Mouse (Mus musculus): ENCODE results near the gene Nlrc4. TPM values are rescaled to one million over a fixed set of nuclear protein-coding genes. Genes with fewer than 3 reads are reported as not detected.
"Not testable (repeated sequence)": the region's sequence is repeated elsewhere in the genome, so short reads cannot be mapped to it uniquely, and the experiment has no call there.

Gene Nlrc4
- polyA plus RNA-seq, 1 experiment from 2014 or later: 0.25 TPM

DNA sequence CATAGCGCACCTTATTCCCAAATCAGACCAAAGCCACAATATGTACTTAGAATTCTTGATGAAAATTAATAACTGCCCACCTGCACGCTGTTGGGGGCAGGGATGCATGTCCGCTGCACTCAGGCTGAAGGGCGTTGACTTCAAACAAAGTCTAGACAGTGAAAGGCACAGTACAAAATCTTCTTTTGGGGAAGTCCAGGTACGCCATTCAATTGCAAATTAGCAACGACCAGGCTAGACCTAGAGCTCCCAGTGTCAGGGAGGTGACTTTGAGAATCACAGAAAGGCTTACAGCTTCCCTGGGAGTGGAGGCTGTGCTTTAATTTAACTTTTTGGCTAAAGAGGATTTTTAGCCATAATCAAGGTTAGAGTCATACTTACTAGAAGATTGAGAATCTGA is 11.2 kb upstream of the Nlrc4 start:
- H3K27ac ChIP-seq (ENCODE audit: low read length); ATAC-seq; H3K27me3 ChIP-seq (replicated peaks; ENCODE audit: control insufficient read depth, insufficient read depth, low read length); H3K9ac ChIP-seq (replicated peaks; ENCODE audit: low read depth, low read length); H3K9me3 ChIP-seq (ENCODE audit: control insufficient read depth, low read length); H3K36me3 ChIP-seq (ENCODE audit: control insufficient read depth, insufficient read depth); H3K4me1 ChIP-seq (replicated peaks; ENCODE audit: control insufficient read depth, insufficient read depth, low read length); H3K4me2 ChIP-seq (ENCODE audit: low read length); H3K4me3 ChIP-seq (replicated peaks; ENCODE audit: low read length): not testable (repeated sequence)
- 78% methylated on average over 6 of the region's 6 CpGs for whole genome bisulfite sequencing

- H3K4me2 ChIP-seq (ENCODE audit: low read length); H3K27me3 ChIP-seq (replicated peaks; ENCODE audit: control insufficient read depth, insufficient read depth, low read length); H3K4me3 ChIP-seq (replicated peaks; ENCODE audit: low read length); H3K9me3 ChIP-seq (ENCODE audit: control insufficient read depth, low read length); ATAC-seq; H3K27ac ChIP-seq (ENCODE audit: low read length); H3K4me1 ChIP-seq (replicated peaks; ENCODE audit: control insufficient read depth, insufficient read depth, low read length); H3K9ac ChIP-seq (replicated peaks; ENCODE audit: low read depth, low read length); H3K36me3 ChIP-seq (ENCODE audit: control insufficient read depth, insufficient read depth): not testable (repeated sequence)
- WGBS: 85% methylated on average over 2 of the region's 2 CpGs
These were observed 9.0 kb upstream of the Nlrc4 start for GRCm38 (mm10) chr17:74467981-74468380.

GRCm38 (mm10) chr17:74463510-74463909 is 4.6 kb upstream of the Nlrc4 start:
- no peak overlapping the region for H3K4me2 ChIP-seq (ENCODE audit: low read length)
- no peaks in the 10 kb centered on the region for H3K36me3 ChIP-seq (ENCODE audit: control insufficient read depth, insufficient read depth)
- no peak overlapping the region for H3K27ac ChIP-seq (ENCODE audit: low read length)
- H3K27me3 ChIP-seq (replicated peaks; ENCODE audit: control insufficient read depth, insufficient read depth, low read length): no peaks in the 10 kb centered on the region
- no peak for ATAC-seq
- no peaks in the 10 kb centered on the region for H3K9me3 ChIP-seq (ENCODE audit: control insufficient read depth, low read length)
- H3K9ac ChIP-seq (replicated peaks; ENCODE audit: low read depth, low read length): no peak overlapping the region
- H3K4me3 ChIP-seq (replicated peaks; ENCODE audit: low read length): no peak overlapping the region
- H3K4me1 ChIP-seq (replicated peaks; ENCODE audit: control insufficient read depth, insufficient read depth, low read length): no peaks in the 10 kb centered on the region

DNA sequence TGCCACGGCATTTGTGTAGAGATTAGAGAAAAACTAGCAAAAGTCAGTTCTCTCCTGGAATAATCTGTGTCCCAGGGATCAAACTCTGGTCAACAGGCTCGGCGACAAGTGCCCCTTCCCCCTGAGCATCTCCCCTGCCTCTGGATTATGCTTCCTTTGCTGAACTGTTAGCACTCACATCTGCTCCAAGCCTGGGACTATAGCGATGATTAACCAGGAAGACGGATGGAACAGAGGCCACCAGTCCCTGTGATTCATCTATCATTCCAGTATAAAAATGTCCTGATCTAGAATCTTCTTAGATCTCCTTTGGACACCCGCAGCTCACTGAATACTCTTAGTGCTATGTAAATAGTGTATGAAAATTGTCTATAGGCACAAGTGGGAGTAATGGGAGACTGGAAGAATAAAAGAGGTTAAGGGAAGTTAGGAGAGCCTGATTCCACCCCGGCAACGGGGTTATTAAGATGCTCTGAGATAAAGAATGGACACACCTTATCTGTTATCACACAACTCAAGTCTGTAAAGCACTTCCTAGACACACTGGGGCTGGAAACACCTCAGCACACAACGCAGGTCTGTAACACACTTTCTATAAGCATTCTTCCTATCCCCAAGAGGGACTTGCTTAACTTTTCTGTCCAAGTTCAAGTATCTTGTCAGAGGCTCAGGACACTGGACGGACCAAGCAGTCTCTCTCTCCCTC is 817 bp downstream of the Nlrc4 start:
- H3K4me3 ChIP-seq (replicated peaks; ENCODE audit: low read length): no peak overlapping the region
- H3K9me3 ChIP-seq (ENCODE audit: control insufficient read depth, low read length): no peaks in the 10 kb centered on the region
- no peak overlapping the region for H3K9ac ChIP-seq (replicated peaks; ENCODE audit: low read depth, low read length)
- 78% methylated on average over 10 of the region's 10 CpGs for WGBS
- no peaks in the 10 kb centered on the region for H3K4me1 ChIP-seq (replicated peaks; ENCODE audit: control insufficient read depth, insufficient read depth, low read length)
- no peaks in the 10 kb centered on the region for H3K36me3 ChIP-seq (ENCODE audit: control insufficient read depth, insufficient read depth)
- no peak overlapping the region for H3K4me2 ChIP-seq (ENCODE audit: low read length)
- no peak for ATAC-seq
- H3K27me3 ChIP-seq (replicated peaks; ENCODE audit: control insufficient read depth, insufficient read depth, low read length): no peaks in the 10 kb centered on the region
- no peak overlapping the region for H3K27ac ChIP-seq (ENCODE audit: low read length)

DNA sequence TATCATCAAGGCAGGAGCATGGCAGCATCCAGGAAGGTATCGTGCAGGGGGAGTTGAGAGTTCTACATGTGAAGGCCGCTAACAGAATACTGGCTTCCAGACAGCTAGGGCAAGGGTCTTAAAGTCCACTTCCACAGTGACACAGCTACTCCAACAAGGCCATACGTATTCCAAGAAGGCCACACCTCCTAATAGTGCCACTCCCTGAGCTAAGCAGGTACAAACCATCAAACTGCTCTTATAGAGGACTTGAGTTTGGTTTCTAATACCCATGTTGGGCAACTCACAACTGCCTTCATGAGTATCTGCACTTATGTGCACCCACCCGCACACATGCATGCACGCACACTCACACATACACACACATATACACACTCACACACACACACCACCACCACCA is 2.1 kb downstream of the Nlrc4 start:
- ATAC-seq: no peak
- Histone ChIP-seq H3K4me3 (replicated peaks; ENCODE audit: low read length) (no peak overlapping the region), H3K9ac (replicated peaks; ENCODE audit: low read depth, low read length) (no peak overlapping the region), H3K4me1 (replicated peaks; ENCODE audit: control insufficient read depth, insufficient read depth, low read length) (no peaks in the 10 kb centered on the region), H3K27ac (ENCODE audit: low read length) (no peak overlapping the region), H3K36me3 (ENCODE audit: control insufficient read depth, insufficient read depth) (no peaks in the 10 kb centered on the region), H3K27me3 (replicated peaks; ENCODE audit: control insufficient read depth, insufficient read depth, low read length) (no peaks in the 10 kb centered on the region), H3K4me2 (ENCODE audit: low read length) (no peak overlapping the region), H3K9me3 (ENCODE audit: control insufficient read depth, low read length) (no peaks in the 10 kb centered on the region)
- 95% methylated on average over 5 of the region's 5 CpGs for WGBS

GRCm38 (mm10) chr17:74455426-74455825 is 3.5 kb downstream of the Nlrc4 start:
- H3K27me3 ChIP-seq (replicated peaks; ENCODE audit: control insufficient read depth, insufficient read depth, low read length): no peaks in the 10 kb centered on the region
- no peaks in the 10 kb centered on the region for H3K4me1 ChIP-seq (replicated peaks; ENCODE audit: control insufficient read depth, insufficient read depth, low read length)
- no peak for ATAC-seq
- H3K4me2 ChIP-seq (ENCODE audit: low read length): no peak overlapping the region
- H3K27ac ChIP-seq (ENCODE audit: low read length): no peak overlapping the region
- no peak overlapping the region for H3K4me3 ChIP-seq (replicated peaks; ENCODE audit: low read length)
- no peaks in the 10 kb centered on the region for H3K36me3 ChIP-seq (ENCODE audit: control insufficient read depth, insufficient read depth)
- no peaks in the 10 kb centered on the region for H3K9me3 ChIP-seq (ENCODE audit: control insufficient read depth, low read length)
- WGBS: 94% methylated on average over 4 of the region's 4 CpGs
- H3K9ac ChIP-seq (replicated peaks; ENCODE audit: low read depth, low read length): no peak overlapping the region

- H3K9me3 ChIP-seq (ENCODE audit: control insufficient read depth, low read length): no peaks in the 10 kb centered on the region
- no peak for ATAC-seq
- no peak overlapping the region for H3K4me2 ChIP-seq (ENCODE audit: low read length)
- no peaks in the 10 kb centered on the region for H3K4me1 ChIP-seq (replicated peaks; ENCODE audit: control insufficient read depth, insufficient read depth, low read length)
- WGBS: 85% methylated on average over 1 of the region's 1 CpGs
- H3K27me3 ChIP-seq (replicated peaks; ENCODE audit: control insufficient read depth, insufficient read depth, low read length): no peaks in the 10 kb centered on the region
- H3K36me3 ChIP-seq (ENCODE audit: control insufficient read depth, insufficient read depth): no peaks in the 10 kb centered on the region
- no peak overlapping the region for H3K4me3 ChIP-seq (replicated peaks; ENCODE audit: low read length)
- H3K9ac ChIP-seq (replicated peaks; ENCODE audit: low read depth, low read length): no peak overlapping the region
- no peak overlapping the region for H3K27ac ChIP-seq (ENCODE audit: low read length)
These were observed 4.3 kb downstream of the Nlrc4 start for GRCm38 (mm10) chr17:74454660-74455059.

GRCm38 (mm10) chr17:74453928-74454327 is 5.0 kb downstream of the Nlrc4 start:
- H3K27me3 ChIP-seq (replicated peaks; ENCODE audit: control insufficient read depth, insufficient read depth, low read length): no peaks in the 10 kb centered on the region
- ATAC-seq: no peak
- WGBS: 75% methylated on average over 3 of the region's 3 CpGs

DNA sequence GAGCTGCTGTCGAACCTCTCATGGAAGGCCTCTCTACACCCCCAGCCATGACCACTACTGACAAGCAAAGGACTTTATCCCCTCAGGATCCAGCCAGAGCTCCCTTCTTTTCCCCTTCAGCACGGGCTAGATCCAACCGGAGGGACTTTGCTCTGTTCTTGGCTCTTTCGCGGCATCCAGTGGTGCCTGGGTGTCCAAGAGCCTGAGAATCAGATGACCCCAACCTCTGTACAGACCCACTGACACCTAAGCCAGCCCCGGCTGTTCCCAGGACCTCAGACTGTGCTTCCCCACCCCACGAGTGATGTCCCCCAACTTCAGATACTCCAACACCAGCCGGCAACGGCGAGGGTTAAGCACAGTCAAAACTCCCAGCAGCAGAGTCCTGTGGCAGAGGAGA is 9.2 kb downstream of the Nlrc4 start:
- no peaks in the 10 kb centered on the region for H3K9me3 ChIP-seq (ENCODE audit: control insufficient read depth, low read length)
- no peaks in the 10 kb centered on the region for H3K36me3 ChIP-seq (ENCODE audit: control insufficient read depth, insufficient read depth)
- H3K4me2 ChIP-seq (ENCODE audit: low read length): no peak overlapping the region
- H3K9ac ChIP-seq (replicated peaks; ENCODE audit: low read depth, low read length): no peak overlapping the region
- no peaks in the 10 kb centered on the region for H3K27me3 ChIP-seq (replicated peaks; ENCODE audit: control insufficient read depth, insufficient read depth, low read length)
- H3K4me1 ChIP-seq (replicated peaks; ENCODE audit: control insufficient read depth, insufficient read depth, low read length): no peaks in the 10 kb centered on the region
- 91% methylated on average over 10 of the region's 10 CpGs for WGBS
- no peak overlapping the region for H3K27ac ChIP-seq (ENCODE audit: low read length)
- no peak for ATAC-seq
- no peak overlapping the region for H3K4me3 ChIP-seq (replicated peaks; ENCODE audit: low read length)

More at GRCm38 (mm10) chr17:74453928-74454327, 5.0 kb downstream of the Nlrc4 start:
- no peak overlapping the region for H3K4me3 ChIP-seq (replicated peaks; ENCODE audit: low read length)
- H3K36me3 ChIP-seq (ENCODE audit: control insufficient read depth, insufficient read depth): no peaks in the 10 kb centered on the region
- no peak overlapping the region for H3K9ac ChIP-seq (replicated peaks; ENCODE audit: low read depth, low read length)
- no peak overlapping the region for H3K4me2 ChIP-seq (ENCODE audit: low read length)
- no peaks in the 10 kb centered on the region for H3K9me3 ChIP-seq (ENCODE audit: control insufficient read depth, low read length)
- no peaks in the 10 kb centered on the region for H3K4me1 ChIP-seq (replicated peaks; ENCODE audit: control insufficient read depth, insufficient read depth, low read length)
- no peak overlapping the region for H3K27ac ChIP-seq (ENCODE audit: low read length)

DNA sequence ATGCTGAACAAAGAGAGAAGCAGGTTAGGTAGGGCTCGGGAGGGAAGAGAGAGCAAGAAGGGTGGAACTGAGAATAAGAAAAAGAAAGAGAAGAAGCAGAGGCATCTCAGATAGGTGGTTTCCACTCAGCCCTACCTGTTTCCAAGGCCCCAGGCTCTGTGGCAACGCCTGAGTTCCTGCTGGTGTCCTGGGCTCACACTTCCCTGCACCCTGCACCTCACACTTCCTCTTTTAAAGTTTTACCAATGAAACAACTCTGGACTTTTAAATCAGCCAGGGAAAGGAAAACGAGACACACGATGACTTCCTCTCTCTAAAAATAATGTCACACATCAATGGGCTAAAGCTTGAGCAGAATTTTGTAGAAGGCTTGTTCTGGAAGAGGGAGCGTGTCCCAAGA is 18.5 kb downstream of the Nlrc4 start:
- no peaks in the 10 kb centered on the region for H3K27me3 ChIP-seq (replicated peaks; ENCODE audit: control insufficient read depth, insufficient read depth, low read length)
- no peaks in the 10 kb centered on the region for H3K36me3 ChIP-seq (ENCODE audit: control insufficient read depth, insufficient read depth)
- H3K27ac ChIP-seq (ENCODE audit: low read length): no peak overlapping the region
- H3K4me1 ChIP-seq (replicated peaks; ENCODE audit: control insufficient read depth, insufficient read depth, low read length): no peaks in the 10 kb centered on the region
- ATAC-seq: no peak
- H3K4me3 ChIP-seq (replicated peaks; ENCODE audit: low read length): no peak overlapping the region
- no peak overlapping the region for H3K4me2 ChIP-seq (ENCODE audit: low read length)
- WGBS: 84% methylated on average over 5 of the region's 5 CpGs
- no peaks in the 10 kb centered on the region for H3K9me3 ChIP-seq (ENCODE audit: control insufficient read depth, low read length)
- H3K9ac ChIP-seq (replicated peaks; ENCODE audit: low read depth, low read length): no peak overlapping the region
